Mouse (Mus musculus): ENCODE data around the gene Serpine3. TPM values are rescaled to one million over a fixed set of nuclear protein-coding genes. Genes with fewer than 3 reads are reported as not detected.
"Not testable (repeated sequence)": the region's sequence is repeated elsewhere in the genome, so short reads cannot be mapped to it uniquely, and the experiment has no call there.

Gene Serpine3
- total RNA-seq (2021), result not detected
- long read RNA-seq, experiment 1, partial matches to known transcripts, result 0 of 1 reads
- long read RNA-seq, experiment 1, other reads (novel, unspliced or antisense), result 1 of 1 reads
- long read RNA-seq, experiment 2, partial matches to known transcripts, result 0 of 1 reads
- long read RNA-seq, experiment 2, other reads (novel, unspliced or antisense), result 1 of 1 reads

DNA sequence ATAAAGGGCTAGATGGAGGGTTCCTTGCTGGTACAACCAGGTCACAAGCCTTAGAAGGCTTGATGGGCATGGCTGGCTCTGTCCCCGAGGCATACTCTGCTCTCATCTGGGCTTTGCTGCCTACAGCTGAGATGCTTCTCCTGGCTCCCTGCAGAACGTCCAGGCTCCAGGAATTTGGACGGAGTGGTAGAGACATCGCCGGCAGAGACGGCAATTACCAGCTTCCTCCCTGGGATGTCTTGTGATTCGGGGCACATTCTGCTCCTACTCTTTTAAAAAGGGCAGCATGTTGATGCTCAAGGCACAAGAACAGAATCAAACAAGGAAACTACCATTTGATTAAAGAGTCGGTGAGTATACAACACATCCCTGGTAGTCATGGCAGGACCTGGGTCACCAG, at the start of gene Serpine3:
Gene Serpine3 (plus strand): TSS at position 301 of the 400 bp plus-strand sequence.
- no peak for DNase-seq (ENCODE audit: low spot score in 2 of 2)

DNA sequence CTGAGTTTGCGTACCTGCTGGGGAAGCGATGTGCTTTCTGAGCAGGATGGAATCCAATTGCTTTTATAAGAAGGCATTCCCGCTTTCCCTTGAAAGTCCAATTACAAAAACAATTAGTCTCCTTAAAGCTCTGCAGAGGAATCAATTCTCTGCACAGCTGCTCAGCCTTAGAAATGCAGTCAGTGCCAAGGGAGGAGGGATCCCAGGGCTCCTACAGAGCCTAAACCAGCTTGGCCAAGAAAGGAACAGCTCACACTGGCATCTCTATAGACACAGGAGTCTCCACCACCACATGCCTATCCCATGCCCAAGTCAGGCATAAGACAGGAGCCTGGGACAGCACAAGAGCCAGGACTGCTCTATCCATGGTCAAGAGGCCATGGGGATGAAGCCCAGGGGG, 41.1 kb upstream of the Serpine3 start:
- peak in 1 of 2 experiments; percentile 21 for DNase-seq (ENCODE audit: low spot score in 2 of 2)

DNA sequence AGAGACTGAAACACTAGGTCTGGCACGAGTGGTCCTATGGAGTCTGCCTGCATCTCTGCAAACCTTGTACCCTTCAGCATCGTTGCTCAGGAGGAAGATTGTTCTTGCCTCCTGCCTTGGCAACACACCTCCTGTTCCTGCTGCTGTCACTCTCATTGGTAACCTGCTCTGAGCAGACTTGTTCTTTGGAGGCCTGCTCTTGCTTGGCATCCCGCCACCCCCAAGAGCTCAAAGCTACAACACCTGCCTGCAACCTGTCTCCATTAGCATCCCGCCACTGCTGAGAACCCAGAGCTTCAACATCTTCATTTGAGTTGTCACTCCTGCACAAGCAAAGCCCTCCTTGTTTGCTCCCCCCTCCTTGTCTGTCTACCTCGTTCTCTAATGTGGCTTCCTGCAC, 35.5 kb upstream of the Serpine3 start:
- no peak for DNase-seq (ENCODE audit: low spot score in 2 of 2)

DNA sequence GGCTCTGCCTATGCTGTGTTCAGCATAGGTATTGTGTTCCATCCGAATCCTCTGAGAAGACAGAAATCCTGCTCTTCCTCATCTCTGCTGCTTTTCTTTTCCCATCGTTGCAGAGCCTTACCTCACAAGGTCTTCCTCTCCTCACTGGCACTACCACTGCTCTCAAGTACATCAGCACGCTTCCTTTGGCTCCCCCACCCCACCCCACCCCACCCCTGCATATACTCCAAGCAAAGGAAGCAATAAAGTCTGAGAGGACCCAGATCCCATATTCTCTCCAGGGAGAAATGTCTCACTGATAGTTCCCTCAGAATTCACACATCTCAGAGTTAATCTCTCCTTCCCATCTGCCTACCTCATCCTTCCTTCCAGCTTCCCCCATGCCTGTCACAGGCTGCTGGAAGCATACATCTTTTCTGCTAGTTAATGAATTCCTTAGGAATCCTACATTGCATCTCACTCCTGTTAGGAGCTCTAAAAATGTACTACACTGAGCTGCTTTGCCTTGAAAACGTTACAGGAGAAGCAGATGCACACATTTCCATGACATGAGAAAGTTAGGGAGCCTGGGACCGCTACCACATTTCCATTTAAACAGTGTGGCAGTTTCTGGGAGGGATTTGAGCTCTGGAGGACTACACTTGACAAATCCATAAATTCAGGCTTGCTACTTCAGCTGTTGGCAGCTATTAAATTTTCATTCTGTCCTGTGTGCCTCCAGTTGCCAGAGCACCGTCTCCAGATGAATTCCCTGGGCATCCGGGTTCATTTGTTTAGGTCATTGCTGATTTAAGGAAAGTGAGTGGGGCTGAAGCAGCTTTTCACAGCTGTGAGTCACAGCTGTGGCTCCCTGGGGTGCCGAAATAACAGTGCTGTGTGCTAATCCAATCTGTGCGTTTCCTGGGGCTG, 25.8 kb upstream of the Serpine3 start:
- DNase-seq (ENCODE audit: low spot score in 2 of 2), result peak in 1 of 2 experiments; percentile 31

- no peak for DNase-seq (ENCODE audit: low spot score in 2 of 2)
Measured at GRCm38 (mm10) chr14:62638345-62638702, 25.1 kb upstream of the Serpine3 start.

GRCm38 (mm10) chr14:62639111-62639510, 24.4 kb upstream of the Serpine3 start:
- no peak for DNase-seq (ENCODE audit: low spot score in 2 of 2)

DNA sequence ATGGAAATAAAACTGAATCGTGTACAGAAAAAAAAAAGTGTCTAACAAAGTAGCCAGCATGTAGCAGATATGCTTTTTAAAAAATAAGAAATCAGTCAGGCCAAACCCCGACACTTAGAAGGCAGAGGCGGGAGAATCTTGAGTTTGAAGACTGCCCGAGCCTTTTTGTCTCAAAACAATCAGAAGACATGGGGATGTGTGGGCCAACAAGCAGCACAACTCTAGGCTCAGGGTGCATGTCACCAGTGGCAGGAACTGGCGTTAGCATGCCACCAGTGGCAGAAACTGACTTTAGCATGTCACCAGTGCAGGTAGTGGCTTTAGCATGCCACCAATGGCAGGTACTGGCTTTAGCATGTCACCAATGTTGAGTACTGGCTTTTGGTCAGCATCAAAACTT, 23.9 kb upstream of the Serpine3 start:
- no peak for DNase-seq (ENCODE audit: low spot score in 2 of 2)

DNA sequence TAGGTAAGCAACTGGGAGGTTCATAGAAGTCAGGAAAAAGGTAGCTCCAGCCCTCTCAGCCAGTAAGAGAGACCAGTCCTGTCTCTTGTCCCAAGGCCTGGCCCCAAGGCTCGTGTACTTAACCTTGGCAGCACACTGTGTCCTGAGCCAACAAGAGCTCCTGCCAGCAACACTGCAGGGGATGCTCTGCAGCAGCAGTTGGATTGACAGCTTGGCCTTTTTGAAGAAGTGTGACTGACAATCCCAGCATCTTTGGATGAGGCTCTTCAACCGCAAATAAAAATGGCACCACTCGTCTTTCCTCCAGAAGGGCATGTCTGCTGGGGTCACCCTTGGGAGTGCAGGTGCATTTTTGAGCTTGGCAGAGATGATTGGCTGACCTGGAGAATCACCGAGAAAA, 23.1 kb upstream of the Serpine3 start:
- DNase-seq (ENCODE audit: low spot score in 2 of 2), result no peak

- DNase-seq (ENCODE audit: low spot score in 2 of 2), result not testable (repeated sequence)
Measured at GRCm38 (mm10) chr14:62642368-62642767, 21.1 kb upstream of the Serpine3 start.

GRCm38 (mm10) chr14:62648405-62648804, 15.1 kb upstream of the Serpine3 start:
- no peak for DNase-seq (ENCODE audit: low spot score in 2 of 2)

DNA sequence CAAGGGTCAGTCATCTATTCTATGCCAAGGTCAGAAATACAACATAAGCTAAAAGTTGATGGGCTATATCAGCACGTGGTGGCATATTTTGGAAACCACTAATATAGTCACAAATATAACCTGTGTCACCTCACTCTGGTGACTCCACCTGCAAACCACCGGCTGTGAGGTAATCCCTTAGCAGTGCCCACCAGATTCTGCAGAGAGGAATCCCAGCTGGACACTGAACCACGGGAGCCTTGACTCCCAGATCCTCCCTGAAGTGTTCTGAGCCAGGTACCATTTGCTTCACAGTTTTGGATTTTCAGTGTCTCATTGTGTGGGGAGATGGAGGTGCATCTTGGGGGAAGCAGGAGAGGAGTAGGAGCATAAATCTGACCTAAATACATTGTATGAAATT, 13.1 kb upstream of the Serpine3 start:
- no peak for DNase-seq (ENCODE audit: low spot score in 2 of 2)

GRCm38 (mm10) chr14:62651771-62652170, 11.7 kb upstream of the Serpine3 start:
- DNase-seq (ENCODE audit: low spot score in 2 of 2), result no peak

DNA sequence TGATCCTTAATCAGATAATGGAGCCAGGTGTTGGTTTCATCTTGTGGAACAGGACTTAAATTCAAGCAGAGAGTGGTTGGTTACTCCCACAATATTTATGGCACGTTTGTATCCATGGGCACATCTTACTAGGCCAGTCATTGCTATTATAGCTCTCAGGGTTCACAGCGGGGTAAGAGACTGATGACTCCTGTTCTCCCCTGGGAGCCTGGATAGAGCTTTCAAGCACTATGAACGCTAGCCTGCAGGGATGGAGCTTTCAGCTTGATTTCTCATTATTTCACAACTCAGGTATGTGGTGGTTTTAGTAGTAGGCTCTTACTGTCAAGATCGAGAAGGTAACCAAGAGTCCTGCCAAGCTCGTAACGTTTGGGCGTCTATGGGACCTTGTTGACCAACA, 7.5 kb upstream of the Serpine3 start:
- DNase-seq (ENCODE audit: low spot score in 2 of 2), result no peak

DNA sequence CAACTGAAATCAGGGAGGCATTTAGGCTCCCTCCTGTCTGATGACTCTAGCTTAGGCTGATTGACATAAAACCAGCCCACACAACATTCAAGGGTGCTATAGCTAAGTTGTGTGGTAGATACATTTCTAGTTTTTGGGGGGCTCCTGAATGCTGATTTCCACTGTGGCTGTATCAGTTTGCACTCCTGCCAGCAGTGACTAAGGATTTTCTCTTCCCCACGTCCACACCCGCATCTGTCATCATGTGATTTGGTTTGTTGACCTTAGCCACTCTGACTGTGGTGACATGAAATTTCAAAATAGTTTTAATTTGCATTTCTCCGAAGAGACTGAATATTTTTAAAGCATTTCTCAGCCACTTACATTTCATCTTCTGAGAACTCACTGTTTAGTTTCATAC, 6.0 kb upstream of the Serpine3 start:
- DNase-seq (ENCODE audit: low spot score in 2 of 2), result no peak

GRCm38 (mm10) chr14:62662381-62662780, 1.1 kb upstream of the Serpine3 start:
- DNase-seq (ENCODE audit: low spot score in 2 of 2), result no peak

- no peak for DNase-seq (ENCODE audit: low spot score in 2 of 2)
Measured at GRCm38 (mm10) chr14:62664976-62665673, 1.7 kb downstream of the Serpine3 start.

- DNase-seq (ENCODE audit: low spot score in 2 of 2), result no peak
Measured at GRCm38 (mm10) chr14:62673646-62674045, 10.2 kb downstream of the Serpine3 start.

DNA sequence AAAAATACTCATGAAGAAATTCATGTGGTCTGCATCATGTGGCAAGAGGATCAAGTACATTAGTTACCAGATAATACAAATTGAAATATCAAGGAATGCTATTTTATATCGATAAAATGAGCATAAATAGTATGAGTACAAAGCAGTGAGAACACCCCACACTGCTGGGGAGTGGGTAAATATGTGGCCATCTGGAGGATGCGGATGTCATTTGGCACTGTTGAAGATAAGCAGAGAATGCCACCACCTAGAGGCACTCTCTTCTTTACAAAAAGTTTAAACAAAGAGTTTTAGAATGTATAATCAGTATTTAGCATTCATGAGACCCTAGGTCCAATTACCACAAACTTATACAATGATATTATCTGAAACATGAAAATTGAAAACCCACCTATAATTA, 54.7 kb downstream of the Serpine3 start:
- DNase-seq (ENCODE audit: low spot score in 2 of 2), result no peak

DNA sequence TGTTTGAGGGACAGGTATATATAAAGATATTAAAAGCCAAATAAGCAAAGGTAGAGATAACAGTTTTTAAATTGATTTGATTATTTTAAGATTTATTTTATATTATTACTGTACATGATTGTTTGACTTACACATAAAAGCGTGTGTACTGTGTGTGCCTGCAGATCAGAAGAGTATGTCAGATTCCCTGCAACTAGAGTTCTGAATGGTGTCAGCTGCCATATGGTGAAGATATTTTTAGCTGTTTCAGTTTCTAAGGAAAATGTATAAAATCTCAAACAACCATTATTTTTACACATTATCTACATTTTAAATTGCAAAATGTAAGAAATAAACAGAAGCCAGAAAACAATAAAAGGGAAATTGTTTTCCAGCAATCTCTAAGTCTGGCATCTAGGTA, 58.2 kb downstream of the Serpine3 start:
- no peak for DNase-seq (ENCODE audit: low spot score in 2 of 2)

DNA sequence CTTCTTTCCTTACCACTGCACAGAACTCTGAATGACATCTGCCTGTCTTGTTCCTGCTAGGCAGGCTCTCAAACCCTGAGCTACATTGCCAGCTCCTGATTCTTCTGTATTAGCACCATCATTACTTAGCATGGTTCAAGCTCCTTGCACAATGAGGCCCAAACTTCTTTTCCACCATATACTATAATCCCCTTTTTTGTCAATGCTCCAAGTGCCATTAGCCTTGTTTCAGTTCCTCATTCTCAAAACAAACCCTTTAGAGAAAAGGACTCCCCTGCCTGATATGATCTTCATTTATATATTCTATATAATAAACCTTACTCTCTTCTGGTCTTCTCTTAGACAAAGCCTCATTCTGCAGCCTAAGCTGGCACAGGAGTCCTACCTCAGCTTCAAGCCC, 61.1 kb downstream of the Serpine3 start:
- DNase-seq (ENCODE audit: low spot score in 2 of 2), result no peak

GRCm38 (mm10) chr14:62731902-62732301, 68.4 kb downstream of the Serpine3 start:
- DNase-seq (ENCODE audit: low spot score in 2 of 2), result no peak

DNA sequence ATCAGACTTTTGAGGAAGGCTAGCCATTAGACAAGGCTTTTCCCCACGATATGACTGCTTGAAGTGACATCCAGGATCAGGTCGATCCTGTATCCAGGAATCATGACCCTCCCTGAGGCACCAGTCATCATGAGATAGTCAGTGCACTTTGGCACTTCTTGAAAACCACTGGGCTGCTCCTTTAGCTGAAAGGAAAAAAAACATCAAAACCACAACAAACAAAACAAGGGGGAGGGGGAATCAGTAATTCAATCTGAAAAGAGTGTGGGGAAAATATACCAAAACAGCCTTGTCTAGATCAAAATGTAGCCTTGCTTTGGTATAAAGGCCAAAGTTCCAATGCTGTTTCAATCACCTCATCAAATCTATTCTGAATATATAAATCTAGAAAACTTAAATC, 70.2 kb downstream of the Serpine3 start:
- no peak for DNase-seq (ENCODE audit: low spot score in 2 of 2)

Data from left cerebral cortex, adult 18-20 months (tissue).